Mouse (Mus musculus): ENCODE data around the gene App.
A peak's percentile ranks its signal among the peaks of the same experiment; 100 is the strongest.

Gene App

DNA sequence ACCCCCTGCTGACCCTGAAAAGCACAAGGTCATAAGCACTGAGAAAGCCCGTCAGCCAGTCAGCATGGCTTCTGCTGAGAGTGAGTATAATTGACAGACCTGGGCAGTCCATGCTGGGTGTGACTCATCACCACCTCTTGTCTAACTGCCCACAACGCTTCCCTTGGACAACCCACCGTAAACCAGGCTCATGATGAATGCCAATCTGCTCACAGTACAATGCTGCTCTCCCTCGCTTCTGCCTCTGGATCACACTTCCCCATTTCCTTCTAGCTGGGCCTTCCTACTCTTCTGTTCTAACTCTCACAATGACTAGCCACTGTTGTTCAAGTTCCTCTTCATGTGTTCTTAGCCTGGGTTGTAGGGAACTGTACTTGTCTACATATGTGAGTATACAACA lies 206.6 kb downstream of the App start:
- no peak for DNase-seq

DNA sequence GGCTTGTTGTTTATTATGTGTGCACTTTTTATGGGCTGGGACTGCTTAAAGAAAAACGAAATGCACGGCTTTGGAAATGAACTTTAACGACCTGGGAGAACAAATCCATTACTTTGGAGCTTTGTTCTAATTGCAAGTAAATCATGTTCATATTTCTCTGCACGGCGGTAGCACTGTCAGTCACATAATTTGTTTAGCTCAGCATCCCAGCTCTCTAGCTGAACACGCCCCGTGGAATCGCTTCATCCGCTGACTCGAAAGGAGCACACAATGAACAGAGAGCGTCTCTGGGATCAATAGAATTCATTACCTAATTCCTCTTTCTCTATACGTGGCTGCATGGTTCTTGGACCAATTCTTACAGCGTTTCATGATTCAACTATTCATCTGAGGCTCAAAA lies 207.5 kb downstream of the App start:
- no peak for DNase-seq

DNA sequence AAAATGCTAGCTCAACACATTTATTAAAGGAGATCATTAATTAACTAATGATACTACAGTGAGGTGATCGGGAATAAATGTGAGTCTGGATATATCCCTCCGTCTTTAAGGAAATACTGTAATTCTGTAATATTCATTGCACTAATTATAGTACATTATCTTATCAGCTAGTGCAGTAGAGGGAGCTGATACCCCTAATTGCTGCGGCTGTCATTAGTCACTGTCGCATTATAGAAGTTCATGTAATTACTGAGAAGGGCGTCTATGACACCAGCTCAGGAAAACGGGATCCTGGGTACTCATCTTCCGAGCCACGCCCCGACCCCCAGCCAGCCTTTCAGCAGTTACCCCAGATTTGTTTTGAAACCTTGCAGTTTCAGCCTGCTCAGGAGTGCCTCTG lies 209.6 kb downstream of the App start:
- DNase-seq, result no peak

DNA sequence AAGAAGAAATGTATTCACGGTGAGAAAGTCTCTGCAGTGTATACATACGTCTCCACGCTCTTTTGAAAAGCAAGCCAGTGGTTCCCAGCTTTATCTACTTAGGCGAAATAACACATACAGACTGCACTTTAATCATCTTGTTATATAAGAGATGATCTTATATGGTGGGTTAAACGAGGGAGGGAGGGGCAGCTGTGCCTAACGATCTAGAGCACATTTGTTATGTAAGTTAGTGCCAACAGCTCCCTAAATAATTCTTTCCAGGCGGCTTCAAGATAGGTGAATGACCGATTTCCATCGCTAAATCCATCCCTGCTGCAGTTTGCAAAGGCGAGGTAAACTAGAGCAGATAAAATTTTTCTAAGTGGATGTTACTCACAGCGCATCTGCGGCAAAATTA lies 210.0 kb downstream of the App start:
- no peak for DNase-seq

DNA sequence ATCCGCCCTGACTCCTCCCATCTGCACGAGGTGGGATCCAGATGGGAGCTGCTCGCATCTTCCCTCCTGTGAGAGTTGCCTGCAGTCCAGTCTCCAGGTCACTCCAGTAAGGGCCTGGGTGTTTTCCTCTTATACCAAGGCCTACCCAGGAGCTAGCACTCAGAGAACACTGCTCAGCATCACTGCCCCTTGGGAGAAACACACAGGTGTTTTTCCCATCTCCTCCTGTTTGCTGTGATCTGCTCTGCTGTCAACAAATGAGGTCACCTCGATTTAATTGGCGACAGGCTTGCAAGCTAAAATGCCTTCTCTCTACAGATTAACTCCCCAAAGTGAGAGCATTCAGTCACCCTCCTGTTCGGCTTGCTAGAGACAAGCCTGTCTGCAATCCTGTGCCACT lies 216.3 kb downstream of the App start:
- DNase-seq, result no peak

DNA sequence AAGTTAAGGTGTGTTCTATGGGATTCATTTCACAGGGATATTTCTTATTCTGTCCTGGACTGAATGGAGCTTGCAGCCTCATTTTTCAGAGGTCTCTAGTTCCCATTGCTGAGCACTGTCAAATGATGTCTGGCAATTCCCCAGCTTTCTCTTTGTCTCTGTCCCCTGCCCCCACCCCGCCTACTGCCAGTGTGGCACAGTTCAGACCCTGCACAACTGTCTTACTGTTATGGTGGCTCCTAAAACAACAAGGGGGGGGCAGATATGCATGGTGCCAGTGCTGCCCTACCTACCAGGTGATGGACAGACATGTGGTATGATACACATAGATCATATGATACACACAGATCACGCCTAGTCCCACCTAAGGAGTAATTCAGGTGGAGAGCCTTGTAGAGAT lies 216.9 kb downstream of the App start:
- DNase-seq, result no peak

DNA sequence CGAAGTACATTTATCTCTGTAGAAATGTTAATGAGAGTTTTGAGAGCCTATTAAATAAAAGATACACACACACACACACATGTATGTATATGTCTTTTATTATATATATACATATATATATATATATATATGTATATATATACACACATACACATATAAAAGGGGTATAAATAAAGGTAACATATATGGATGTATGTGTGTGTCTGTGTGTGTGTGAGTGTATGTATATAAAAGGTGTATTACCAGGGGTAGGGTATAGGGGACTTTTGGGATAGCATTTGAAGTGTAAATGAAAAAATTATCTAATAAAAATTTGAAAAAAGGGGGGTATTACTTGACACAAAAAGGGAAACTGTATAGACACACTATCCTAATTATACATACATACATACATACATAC lies 217.7 kb downstream of the App start:
- no peak for DNase-seq

DNA sequence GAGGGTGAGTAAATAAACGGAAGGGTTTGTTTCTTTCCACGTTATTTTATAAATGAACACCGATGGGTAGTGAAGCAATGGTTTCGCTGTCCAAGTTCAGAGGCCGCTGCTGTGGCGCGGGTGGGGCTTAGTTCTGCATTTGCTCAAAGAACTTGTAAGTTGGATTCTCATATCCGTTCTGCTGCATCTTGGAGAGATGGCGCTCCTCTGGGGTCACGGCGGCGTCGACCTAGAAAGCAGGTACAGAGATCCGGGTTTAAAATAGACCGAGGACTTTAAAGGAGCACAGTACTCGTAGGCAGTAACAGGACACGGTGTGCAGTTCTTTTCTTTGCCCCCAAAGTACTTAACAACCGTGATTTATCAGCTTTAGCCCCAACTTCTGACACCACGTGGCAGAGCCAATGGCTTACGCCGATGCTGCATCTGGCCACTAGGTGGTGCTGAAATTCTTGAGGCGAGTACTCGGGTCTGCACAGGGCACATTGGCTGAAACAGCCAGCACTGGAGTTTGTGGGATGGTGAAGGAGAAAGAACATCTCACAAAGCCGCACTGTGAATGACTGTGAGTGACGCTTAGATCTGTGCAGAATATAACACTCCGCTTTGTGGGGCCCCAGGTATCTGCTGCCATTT lies 218.2 kb downstream of the App start:
- DNase-seq, result peak; percentile 88

DNA sequence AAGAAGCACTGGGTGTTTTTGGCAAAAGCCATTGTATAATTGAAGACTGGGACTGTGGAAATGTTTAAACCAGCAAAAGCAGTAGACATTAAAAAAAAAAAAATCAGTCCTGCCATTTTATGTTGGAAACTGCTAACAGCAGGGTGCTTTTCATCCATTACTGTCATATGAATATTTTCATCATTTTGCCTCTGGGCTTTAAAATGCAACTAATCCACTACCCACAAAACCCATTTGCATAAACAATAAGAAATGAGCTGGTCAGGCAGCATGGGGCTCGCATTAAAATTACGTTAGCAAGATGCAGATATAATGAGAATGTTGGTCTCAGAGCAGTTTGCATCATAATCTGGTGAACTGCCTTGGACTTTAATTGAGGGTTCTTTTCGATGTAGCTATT lies 242.5 kb downstream of the App start:
- DNase-seq, result no peak

DNA sequence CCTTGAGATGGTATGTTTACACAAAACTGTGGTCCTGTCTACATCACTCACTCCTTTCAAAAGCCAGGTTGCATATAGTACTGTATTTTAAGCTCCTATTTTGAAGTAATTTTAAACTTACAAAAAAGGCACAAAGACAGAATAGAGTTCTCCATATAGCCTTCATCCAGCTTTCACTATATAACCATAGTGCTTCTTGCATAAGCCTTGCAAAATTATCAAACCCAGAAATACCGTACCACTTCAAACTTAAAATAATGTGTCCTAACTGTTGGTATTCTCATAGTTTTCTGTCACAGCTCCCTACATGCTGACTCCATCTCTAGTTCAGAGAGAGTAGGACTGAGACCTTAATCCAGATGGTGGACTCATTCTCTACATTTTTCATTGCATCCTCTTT lies 245.7 kb downstream of the App start:
- no peak for DNase-seq

DNA sequence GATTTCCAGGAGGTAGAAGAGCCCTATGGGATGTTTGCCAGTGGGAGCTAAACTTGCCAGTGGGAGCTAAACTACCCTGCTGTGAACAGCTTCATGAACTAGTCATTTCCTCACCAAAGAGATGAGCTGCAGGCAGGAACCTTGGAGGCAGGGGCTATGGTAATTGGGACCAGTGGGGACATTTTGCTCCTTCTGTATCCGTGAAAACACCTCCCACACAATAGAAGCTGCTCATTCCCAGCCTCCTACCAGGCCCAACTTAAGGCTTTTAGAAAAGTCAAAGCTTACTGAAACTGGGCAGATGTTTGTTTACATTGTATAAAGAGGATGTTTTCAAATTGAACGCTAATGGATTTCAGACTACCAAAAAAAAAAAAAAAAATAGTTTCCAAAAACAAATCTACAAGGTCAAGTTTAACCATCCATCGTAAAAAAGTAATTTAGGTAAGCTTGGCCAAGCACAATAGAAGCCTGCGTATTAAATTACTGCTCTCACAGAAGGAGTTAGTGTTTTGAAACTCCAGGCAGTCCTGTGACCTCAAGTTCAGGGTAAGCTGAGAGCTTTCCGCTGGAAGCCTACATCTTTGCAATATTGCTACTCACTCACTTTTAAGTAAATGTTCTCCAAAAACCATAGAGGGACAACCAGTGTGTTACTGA lies 253.8 kb downstream of the App start:
- no peak for DNase-seq

DNA sequence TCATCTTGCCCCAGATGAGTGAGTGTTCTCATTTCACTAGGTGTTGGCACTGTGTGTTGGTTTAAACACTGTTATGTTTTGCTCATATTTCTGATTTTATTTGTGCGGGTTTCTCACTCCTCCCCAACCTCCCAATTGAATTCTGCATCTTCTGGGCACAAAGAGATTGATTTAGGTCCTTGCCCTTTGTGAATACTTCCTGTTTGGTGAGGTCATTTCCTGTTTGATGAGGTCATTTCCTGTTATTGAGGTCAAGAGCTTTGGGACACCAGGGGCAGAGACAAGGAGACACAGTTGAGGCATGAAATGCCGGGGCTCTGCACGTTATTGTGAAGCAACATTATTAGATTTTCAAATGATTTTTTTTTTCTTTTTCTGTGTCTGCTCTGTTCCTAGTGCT lies 254.5 kb downstream of the App start:
- DNase-seq, result no peak

DNA sequence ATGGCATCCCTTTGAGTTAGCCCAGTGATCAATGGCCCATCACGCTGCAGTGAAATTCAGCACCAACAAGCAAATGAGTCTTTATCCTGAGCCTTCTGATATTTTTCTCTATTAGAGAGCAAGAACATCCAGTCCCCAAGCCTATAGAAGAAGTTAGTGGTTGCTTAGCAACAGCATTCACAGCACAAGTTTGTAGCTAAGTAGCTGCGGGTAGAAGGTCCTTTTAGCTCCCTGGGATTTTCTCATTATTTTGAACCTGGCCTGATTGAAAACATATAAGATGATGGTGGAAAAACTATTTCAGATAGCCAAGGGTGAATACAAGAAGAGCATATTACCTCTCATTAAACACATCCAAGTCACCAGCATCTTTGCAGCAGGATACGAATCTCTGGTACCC lies 256.8 kb downstream of the App start:
- DNase-seq, result no peak

DNA sequence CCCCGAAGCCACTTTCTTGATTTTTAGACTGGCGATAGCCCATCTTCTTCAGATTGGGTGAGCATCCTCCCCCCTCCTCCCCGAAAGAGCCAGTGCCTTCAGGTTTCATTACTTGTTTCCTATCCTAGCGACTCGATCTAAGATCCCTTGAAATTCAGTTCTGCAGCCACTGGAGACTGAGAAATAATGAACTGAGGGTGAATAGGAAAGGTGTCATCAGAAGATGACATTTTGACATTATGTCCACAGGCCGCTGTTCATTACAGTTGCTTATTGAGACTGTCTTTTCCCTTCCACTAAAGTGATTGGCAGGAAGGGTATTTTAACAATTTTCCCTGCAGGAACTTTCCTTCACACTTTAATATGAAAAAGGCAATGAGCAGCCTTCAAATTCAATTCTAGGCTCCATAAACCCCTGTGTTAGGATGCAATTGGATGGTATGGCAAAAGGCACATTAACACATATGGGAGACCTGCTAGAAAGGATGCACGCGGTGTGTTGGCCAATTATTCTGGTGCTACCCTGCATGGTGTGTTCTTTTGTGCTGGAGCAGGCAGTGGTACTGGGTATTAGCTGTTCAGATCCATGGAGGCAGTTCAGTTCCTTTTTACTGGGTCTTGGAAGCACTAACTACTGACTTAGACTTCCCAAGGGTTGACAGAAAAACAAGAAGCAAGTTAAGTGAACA lies 261.9 kb downstream of the App start:
- DNase-seq, result no peak

DNA sequence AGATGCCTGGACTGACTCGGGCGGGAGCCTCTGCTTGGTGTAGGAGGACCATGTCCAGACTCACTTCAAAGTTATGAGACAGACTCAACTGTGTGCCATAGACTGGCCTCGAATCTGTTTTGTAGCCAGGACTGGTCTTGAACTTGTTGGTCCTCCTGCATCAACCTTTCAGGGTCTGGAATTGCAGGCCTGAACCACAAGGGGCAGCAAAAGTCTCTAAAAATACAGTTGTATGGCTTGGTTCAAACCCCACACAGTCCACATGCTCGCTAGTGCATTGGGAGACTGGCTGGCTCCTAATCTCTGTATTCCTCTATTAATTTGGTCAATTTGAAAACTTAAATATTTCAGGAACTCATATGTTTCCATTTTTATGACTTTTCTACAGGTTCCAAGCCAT lies 270.6 kb downstream of the App start:
- DNase-seq, result no peak

All from right cerebral cortex, postnatal 4 days (tissue).